Mouse (Mus musculus) stomach, postnatal 0 days (tissue): Measurements from ENCODE around the gene Tgfbr1. TPM values are rescaled to one million over a fixed set of nuclear protein-coding genes. Genes with fewer than 3 reads are reported as not detected.

ENCODE experiments used
- ATAC-seq: fragments of 200-750 bp; cut with Nextera tagmentation; 2 replicates; pipeline ENCODE4 v1.8.0; 2017; ENCODE audit not compliant: low FRiP score, low TSS enrichment
- DNase-seq: peaks from one replicate; pipeline ENCODE4 v3.0.0-alpha.2; 2016; ENCODE audit warnings: low spot score
- H3K27ac ChIP-seq: fragments of 300-500 bp; sonication (generic); replicated peaks from 2 replicates; pipeline ENCODE4 v1.5.1; 2014; ENCODE audit warnings: mild to moderate bottlenecking, control low read depth
- H3K27me3 ChIP-seq: fragments of 300-500 bp; sonication (generic); 2 replicates; pipeline ENCODE4 v1.6.1; 2014; ENCODE audit warnings: low read length; ENCODE audit not compliant: control insufficient read depth, insufficient read depth
- H3K36me3 ChIP-seq: fragments of 300-500 bp; sonication (generic); 2 replicates; pipeline ENCODE4 v1.6.1; 2014; ENCODE audit warnings: low read length, mixed read lengths; ENCODE audit not compliant: control insufficient read depth, insufficient read depth
- H3K4me1 ChIP-seq: fragments of 300-500 bp; sonication (generic); replicated peaks from 2 replicates; pipeline ENCODE4 v1.6.1; 2014; ENCODE audit warnings: antibody characterized with exemption; ENCODE audit not compliant: control insufficient read depth, insufficient read depth
- H3K4me2 ChIP-seq: fragments of 300-500 bp; sonication (generic); replicated peaks from 2 replicates; pipeline ENCODE4 v1.6.1; 2014; ENCODE audit warnings: low read depth, mild to moderate bottlenecking, control low read depth, moderate library complexity
- H3K4me3 ChIP-seq: fragments of 300-500 bp; sonication (generic); 2 replicates; pipeline ENCODE4 v1.5.1; 2014; ENCODE audit warnings: low read depth, low read length, control low read depth
- H3K9ac ChIP-seq: fragments of 300-500 bp; sonication (generic); 2 replicates; pipeline ENCODE4 v1.6.1; 2014; ENCODE audit warnings: mild to moderate bottlenecking, low read length, control low read depth, mixed read lengths
- H3K9me3 ChIP-seq: fragments of 300-500 bp; sonication (generic); 2 replicates; pipeline ENCODE4 v1.6.1; 2016; ENCODE audit warnings: low read length; ENCODE audit not compliant: control insufficient read depth
- CTCF ChIP-seq: IDR thresholded peaks from 2 replicates; pipeline ENCODE4 v1.5.1; 2016; ENCODE audit warnings: antibody characterized with exemption, low read depth, mild to moderate bottlenecking, moderate library complexity
- EP300 ChIP-seq: optimal IDR thresholded peaks from 2 replicates; pipeline ENCODE3; 2016; ENCODE audit warnings: antibody characterized with exemption
- WGBS: fragments of 180-500 bp; shearing (Covaris S2); extraction: QIAGEN DNeasy Blood & Tissue Kit; methylation state at CpG from one replicate; pipeline ENCODE4 v1.1.7; 2014; 5-methylcytosine and 5-hydroxymethylcytosine counted together
- polyA plus RNA-seq: library from polyadenylated mRNA; unstranded; fragments of >200 nt; fragmentation: Nextera tagmentation; extraction: Ambion mirVana; gene quantifications from 2 replicates; pipeline ENCODE4 v1.2.1, GENCODE M21; 2015

The Tgfbr1 gene
- polyA plus RNA-seq, 1 experiment from 2014 or later: 8.7 TPM

- Histone ChIP-seq H3K4me1 (no peaks in the 10 kb centered on the region), H3K4me3 (peak overlapping the region; percentile 87), H3K9ac (peak overlapping the region; percentile 90), H3K9me3 (no peaks in the 10 kb centered on the region), H3K27ac (peak overlapping the region; percentile 96), H3K36me3 (no peaks in the 10 kb centered on the region), H3K4me2 (peak overlapping the region; percentile 98), H3K27me3 (no peaks in the 10 kb centered on the region)
- ATAC-seq (peak; percentile 78), DNase-seq (peak; percentile 83)
- WGBS: 1% methylated on average over 64 of the region's 73 CpGs
- no peak for TF ChIP-seq CTCF
- TF ChIP-seq EP300: no peak
Measured at GRCm38 (mm10) chr4:47353416-47354111, 542 bp downstream of the Tgfbr1 start.

- no peaks in the 10 kb centered on the region for H3K4me1 ChIP-seq
- H3K9me3 ChIP-seq: no peaks in the 10 kb centered on the region
- no peak for TF ChIP-seq CTCF
- no peak for TF ChIP-seq EP300
- H3K4me3 ChIP-seq: peak overlapping the region; percentile 87
- ATAC-seq: no peak
- no peak for DNase-seq
- no peak overlapping the region for H3K27ac ChIP-seq
- no peak overlapping the region for H3K9ac ChIP-seq
- no peaks in the 10 kb centered on the region for H3K27me3 ChIP-seq
- H3K4me2 ChIP-seq: peak overlapping the region; percentile 98
- no peaks in the 10 kb centered on the region for H3K36me3 ChIP-seq
- 38% methylated on average over 3 of the region's 3 CpGs for WGBS
Measured at GRCm38 (mm10) chr4:47354304-47354703, 1.3 kb downstream of the Tgfbr1 start.

GRCm38 (mm10) chr4:47362662-47363061 lies 9.6 kb downstream of the Tgfbr1 start:
- ATAC-seq (no peak), DNase-seq (no peak)
- Histone ChIP-seq H3K4me1 (peaks cover 3% of the 10 kb centered on the region), H3K27me3 (no peaks in the 10 kb centered on the region), H3K27ac (no peak overlapping the region), H3K4me3 (no peak overlapping the region), H3K4me2 (no peak overlapping the region), H3K9ac (no peak overlapping the region), H3K9me3 (no peaks in the 10 kb centered on the region), H3K36me3 (no peaks in the 10 kb centered on the region)
- TF ChIP-seq CTCF: no peak
- WGBS: 76% methylated on average over 2 of the region's 2 CpGs

GRCm38 (mm10) chr4:47363134-47363533 lies 10.1 kb downstream of the Tgfbr1 start:
- Histone ChIP-seq H3K9ac (no peak overlapping the region), H3K36me3 (no peaks in the 10 kb centered on the region), H3K4me1 (peaks cover 3% of the 10 kb centered on the region), H3K9me3 (no peaks in the 10 kb centered on the region), H3K4me2 (no peak overlapping the region), H3K27ac (no peak overlapping the region), H3K27me3 (no peaks in the 10 kb centered on the region), H3K4me3 (no peak overlapping the region)
- DNase-seq (no peak), ATAC-seq (no peak)
- 19% methylated on average over 3 of the region's 3 CpGs for WGBS
- TF ChIP-seq EP300: no peak
- no peak for TF ChIP-seq CTCF

GRCm38 (mm10) chr4:47368717-47369116 lies 15.7 kb downstream of the Tgfbr1 start:
- Histone ChIP-seq H3K4me1 (no peaks in the 10 kb centered on the region), H3K36me3 (no peaks in the 10 kb centered on the region), H3K9ac (no peak overlapping the region), H3K27me3 (no peaks in the 10 kb centered on the region), H3K27ac (no peak overlapping the region), H3K4me2 (no peak overlapping the region), H3K4me3 (no peak overlapping the region), H3K9me3 (no peaks in the 10 kb centered on the region)
- WGBS: 69% methylated on average over 2 of the region's 2 CpGs
- ATAC-seq (no peak), DNase-seq (no peak)
- TF ChIP-seq CTCF (no peak), EP300 (no peak)

- Histone ChIP-seq H3K4me3 (no peak overlapping the region), H3K27me3 (no peaks in the 10 kb centered on the region), H3K4me2 (no peak overlapping the region), H3K4me1 (0 out of 2 replicates have a peak, but pooled peaks cover 2% of the 10 kb centered on the region), H3K36me3 (no peaks in the 10 kb centered on the region), H3K9me3 (no peaks in the 10 kb centered on the region), H3K27ac (no peak overlapping the region), H3K9ac (no peak overlapping the region)
- WGBS: 26% methylated on average over 1 of the region's 1 CpGs
- TF ChIP-seq EP300 (no peak), CTCF (no peak)
- DNase-seq (no peak), ATAC-seq (no peak)
Measured at GRCm38 (mm10) chr4:47378716-47379115, 25.7 kb downstream of the Tgfbr1 start.
